Mouse (Mus musculus) CH12.LX (cell line): ENCODE data around the gene Bach2.

Source experiments
- CTCF ChIP-seq, 2 experiments: IDR thresholded peaks in 1 of 2; conservative IDR thresholded peaks in 1 of 2; 2 replicates each; pipeline ENCODE4 v1.5.1; 2011 to 2012; ENCODE audit warnings: low read depth in 2 of 2, low read length in 2 of 2, improper control_type of control experiment in 1 of 2, inconsistent platforms in 1 of 2, mild to moderate bottlenecking in 1 of 2, moderate library complexity in 1 of 2
- EP300 ChIP-seq: IDR thresholded peaks from 2 replicates; pipeline ENCODE4 v1.6.1; 2011; ENCODE audit warnings: low read length, improper control_type of control experiment
- IRF4 ChIP-seq: IDR thresholded peaks from 2 replicates; pipeline ENCODE4 v1.6.1; 2014; ENCODE audit warnings: low read depth, mild to moderate bottlenecking, inconsistent platforms, low read length, improper control_type of control experiment
- KAT2A ChIP-seq: IDR thresholded peaks from 2 replicates; pipeline ENCODE4 v1.6.1; 2012; ENCODE audit warnings: low read length, improper control_type of control experiment, inconsistent platforms; ENCODE audit not compliant: insufficient replicate concordance
- MYC ChIP-seq: IDR thresholded peaks from 2 replicates; pipeline ENCODE4 v1.6.1; 2011; ENCODE audit warnings: low read depth, mild to moderate bottlenecking, improper control_type of control experiment, low read length
- POLR2A ChIP-seq: IDR thresholded peaks from 2 replicates; pipeline ENCODE4 v1.6.1; 2011; ENCODE audit warnings: low read depth, mild to moderate bottlenecking, improper control_type of control experiment, low read length
- POLR2AphosphoS2 ChIP-seq: IDR thresholded peaks from 2 replicates; pipeline ENCODE4 v1.6.1; 2011; ENCODE audit warnings: low read depth, low read length, improper control_type of control experiment
- TBP ChIP-seq: conservative IDR thresholded peaks from 2 replicates; pipeline ENCODE4 v1.6.1; 2011; ENCODE audit warnings: low read depth, low read length, improper control_type of control experiment

GRCm38 (mm10) chr4:32352442-32352841 lies 113.8 kb downstream of the Bach2 start:
- TF ChIP-seq CTCF (conservative IDR thresholded peaks at IDR 0.05 in 1 of 2, IDR thresholded peaks at IDR 0.05 in 1 of 2; ENCODE audit: low read depth in 2 of 2, low read length in 2 of 2) (no peak), POLR2AphosphoS2 (no peak), POLR2A (no peak), EP300 (no peak), MYC (no peak), KAT2A (no peak), TBP (no peak), IRF4 (no peak)
